In genomic region chr8:4324983-4325750, GRCm38 (mm10) we compare ENCODE assay signal across 8 mouse cellular contexts. TPM values are rescaled to one million over a fixed set of nuclear protein-coding genes. Genes with fewer than 3 reads are reported as not detected.
DNase-seq lines count a peak whose midpoint lies in the region; ATAC-seq lines count a peak whose summit lies in the region.

Gene Ccl25, plus strand, starts transcription at chr8:4325210.
Gene Elavl1, minus strand, starts transcription at chr8:4325413.

- H3K4me3 ChIP-seq in heart, embryonic 10.5 days, result peak within 1 kb of the TSS; percentile 97
- peak within 1 kb of the TSS; percentile 91 for H3K4me3 ChIP-seq in kidney, embryonic 15.5 days (replicated peaks)

- peak within 1 kb of the TSS; percentile 78 for H3K4me2 ChIP-seq in kidney, embryonic 15.5 days

- H3K4me1 ChIP-seq in heart, embryonic 10.5 days, result peaks cover 29% of the 10 kb centered on the region
- H3K4me1 ChIP-seq in kidney, embryonic 15.5 days, result peaks cover 39% of the 10 kb centered on the region

- H3K36me3 ChIP-seq in heart, embryonic 10.5 days, result peaks cover 53% of the 10 kb centered on the region
- peaks cover 60% of the 10 kb centered on the region for H3K36me3 ChIP-seq in kidney, embryonic 15.5 days

- peak within 1 kb of the TSS; percentile 98 for H3K27ac ChIP-seq in heart, embryonic 10.5 days
- peak within 1 kb of the TSS; percentile 93 for H3K27ac ChIP-seq in kidney, embryonic 15.5 days

- H3K27me3 ChIP-seq in heart, embryonic 10.5 days (ENCODE audit: insufficient read depth, poor library complexity, severe bottlenecking), result no peaks in the 10 kb centered on the region
- H3K27me3 ChIP-seq in kidney, embryonic 15.5 days, result no peaks in the 10 kb centered on the region

- peak; percentile 97 for DNase-seq in B cell, adult 2 months
- DNase-seq in brain, adult 2 months (ENCODE audit: low read depth, low spot score), result peak; percentile 99
- DNase-seq in heart, embryonic 10.5 days (ENCODE audit: low spot score), result peak; percentile 98
- peak; percentile 98 for DNase-seq in liver
- peak; percentile 98 to 99 for DNase-seq in spleen, postnatal 4 days (ENCODE audit: low spot score in 2 of 2)

- peak; percentile 92 for ATAC-seq in erythroblast, adult 5-6 weeks (replicated peaks; ENCODE audit: low FRiP score, poor library complexity, severe bottlenecking)
- peak; percentile 98 for ATAC-seq in kidney, embryonic 15.5 days (replicated peaks; ENCODE audit: low FRiP score)
- ATAC-seq in monocyte, adult 5-6 weeks (replicated peaks; ENCODE audit: insufficient number of reproducible peaks, low FRiP score, low TSS enrichment, poor library complexity, severe bottlenecking), result peak; percentile 93

- peak within 1 kb of the TSS; percentile 98 for H3K9ac ChIP-seq in kidney, embryonic 15.5 days

- no peaks in the 10 kb centered on the region for H3K9me3 ChIP-seq in heart, embryonic 10.5 days
- H3K9me3 ChIP-seq in kidney, embryonic 15.5 days (replicated peaks), result no peaks in the 10 kb centered on the region

- under 1% methylated on average over 78 of the region's 78 CpGs for WGBS in heart, embryonic 10.5 days
- WGBS in kidney, embryonic 15.5 days, result under 1% methylated on average over 78 of the region's 78 CpGs

RNA-seq across cellular contexts. Expression of gene Ccl25, which starts in this region (rescaled TPM):
- total RNA-seq in erythroblast, adult 5-6 weeks (2015; ENCODE audit: low replicate concordance), result 14.4 and 15.9 TPM in 2 replicates
- total RNA-seq in erythroblast, adult 5-6 weeks (2017; ENCODE audit: low replicate concordance), result 7.4 and 12.0 TPM in 2 replicates
- 15.8 and 16.5 TPM in 2 replicates for polyA plus RNA-seq in heart, embryonic 10.5 days (2016; fragmentation: Nextera tagmentation; extraction: Ambion mirVana)
- 17.2 and 18.2 TPM in 2 replicates for polyA plus RNA-seq in kidney, embryonic 15.5 days (2015; fragmentation: Nextera tagmentation; extraction: Ambion mirVana)
- 9.8 to 27.9 TPM (median 17.7 TPM) in 3 replicates for total RNA-seq in monocyte, adult 5-6 weeks (2017)

RNA-seq across cellular contexts. Expression of gene Elavl1, which starts in this region (rescaled TPM):
- 22.3 and 28.2 TPM in 2 replicates for total RNA-seq in erythroblast, adult 5-6 weeks (2015; ENCODE audit: low replicate concordance)
- total RNA-seq in erythroblast, adult 5-6 weeks (2017; ENCODE audit: low replicate concordance), result 17.0 and 26.2 TPM in 2 replicates
- polyA plus RNA-seq in heart, embryonic 10.5 days (2016; fragmentation: Nextera tagmentation; extraction: Ambion mirVana), result 229 and 261 TPM in 2 replicates
- 257 and 267 TPM in 2 replicates for polyA plus RNA-seq in kidney, embryonic 15.5 days (2015; fragmentation: Nextera tagmentation; extraction: Ambion mirVana)
- total RNA-seq in monocyte, adult 5-6 weeks (2017), result 44.2 to 65.5 TPM (median 46.9 TPM) in 3 replicates

Comparison
In these comparisons a context has a peak if more than half of its experiments do, and no peak if none do; other contexts are left out.
1. Peak in every context shown above with its lines: DNase-seq, ATAC-seq, H3K4me3 ChIP-seq and H3K27ac ChIP-seq.